Mouse (Mus musculus) intestine, embryonic 15.5 days (tissue): ENCODE measurements around the gene Sh2d6. TPM values are rescaled to one million over a fixed set of nuclear protein-coding genes. Genes with fewer than 3 reads are reported as not detected.

ENCODE experiments used
- ATAC-seq: fragments of 200-750 bp; cut with Nextera tagmentation; 2 replicates; pipeline ENCODE4 v1.8.0; 2017; ENCODE audit warnings: moderate TSS enrichment, moderate library complexity
- H3K27ac ChIP-seq: fragments of 300-500 bp; sonication (generic); 2 replicates; pipeline ENCODE4 v1.5.1; 2015; ENCODE audit warnings: mild to moderate bottlenecking, inconsistent platforms
- H3K27me3 ChIP-seq: fragments of 300-500 bp; sonication (generic); replicated peaks from 2 replicates; pipeline ENCODE4 v1.6.1; 2015; ENCODE audit warnings: inconsistent platforms
- H3K36me3 ChIP-seq: fragments of 300-500 bp; sonication (generic); 2 replicates; pipeline ENCODE4 v1.6.1; 2015; ENCODE audit warnings: inconsistent platforms
- H3K4me1 ChIP-seq: fragments of 300-500 bp; sonication (generic); replicated peaks from 2 replicates; pipeline ENCODE4 v1.6.1; 2015; ENCODE audit warnings: inconsistent platforms
- H3K4me2 ChIP-seq: fragments of 300-500 bp; sonication (generic); replicated peaks from 2 replicates; pipeline ENCODE4 v1.6.1; 2015; ENCODE audit warnings: mild to moderate bottlenecking, inconsistent platforms
- H3K4me3 ChIP-seq: fragments of 300-500 bp; sonication (generic); replicated peaks from 2 replicates; pipeline ENCODE4 v1.5.1; 2015; ENCODE audit warnings: inconsistent platforms
- H3K9ac ChIP-seq: fragments of 300-500 bp; sonication (generic); 2 replicates; pipeline ENCODE4 v1.6.1; 2015; ENCODE audit warnings: inconsistent platforms
- H3K9me3 ChIP-seq: fragments of 300-500 bp; sonication (generic); 2 replicates; pipeline ENCODE4 v1.6.1; 2016; ENCODE audit warnings: inconsistent platforms
- WGBS: fragments of 180-500 bp; shearing (Covaris S2); methylation state at CpG from one replicate; pipeline ENCODE4 v1.1.7; 2015; 5-methylcytosine and 5-hydroxymethylcytosine counted together
- polyA plus RNA-seq: library from polyadenylated mRNA; unstranded; fragments of >200 nt; fragmentation: Nextera tagmentation; extraction: Ambion mirVana; gene quantifications from 2 replicates; pipeline ENCODE4 v1.2.1, GENCODE M21; 2015

Sh2d6 gene
- polyA plus RNA-seq, 1 experiment from 2014 or later = 0.16 TPM

- Histone ChIP-seq H3K27me3 (no peaks in the 10 kb centered on the region), H3K4me3 (no peak overlapping the region), H3K9me3 (no peaks in the 10 kb centered on the region), H3K27ac (no peak overlapping the region), H3K4me2 (no peak overlapping the region), H3K9ac (no peak overlapping the region), H3K4me1 (peaks cover 5% of the 10 kb centered on the region; the same call in 1 of the 2 replicates), H3K36me3 (no peaks in the 10 kb centered on the region)
- WGBS = 80% methylated on average over 4 of the region's 4 CpGs
- no peak for ATAC-seq
Observed at GRCm38 (mm10) chr6:72532580-72532979, 11.1 kb upstream of the Sh2d6 start.

GRCm38 (mm10) chr6:72528410-72529151 is 7.1 kb upstream of the Sh2d6 start:
- no peak overlapping the region for H3K27ac ChIP-seq
- H3K4me2 ChIP-seq = no peak overlapping the region
- 74% methylated on average over 10 of the region's 10 CpGs for whole genome bisulfite sequencing
- no peaks in the 10 kb centered on the region for H3K9me3 ChIP-seq
- H3K36me3 ChIP-seq = no peaks in the 10 kb centered on the region
- H3K4me1 ChIP-seq = no peaks in the 10 kb centered on the region
- H3K27me3 ChIP-seq = no peaks in the 10 kb centered on the region
- no peak overlapping the region for H3K4me3 ChIP-seq
- peak; percentile 38; the same call in 1 of the 2 replicates for ATAC-seq
- H3K9ac ChIP-seq = no peak overlapping the region

GRCm38 (mm10) chr6:72527070-72527469 is 5.6 kb upstream of the Sh2d6 start:
- no peak overlapping the region for H3K4me2 ChIP-seq
- H3K27me3 ChIP-seq = no peaks in the 10 kb centered on the region
- H3K9ac ChIP-seq = no peak overlapping the region
- no peaks in the 10 kb centered on the region for H3K9me3 ChIP-seq
- no peak for ATAC-seq
- 86% methylated on average over 4 of the region's 4 CpGs for WGBS
- no peak overlapping the region for H3K4me3 ChIP-seq
- H3K36me3 ChIP-seq = no peaks in the 10 kb centered on the region
- H3K27ac ChIP-seq = no peak overlapping the region
- no peaks in the 10 kb centered on the region for H3K4me1 ChIP-seq

- Histone ChIP-seq H3K4me3 (no peak overlapping the region), H3K36me3 (no peaks in the 10 kb centered on the region), H3K27me3 (no peaks in the 10 kb centered on the region), H3K27ac (no peak overlapping the region), H3K9me3 (no peaks in the 10 kb centered on the region), H3K9ac (no peak overlapping the region), H3K4me1 (peaks cover 11% of the 10 kb centered on the region), H3K4me2 (no peak overlapping the region)
- 81% methylated on average over 2 of the region's 2 CpGs for WGBS
- no peak for ATAC-seq
Observed at GRCm38 (mm10) chr6:72524160-72524559, 2.7 kb upstream of the Sh2d6 start.

GRCm38 (mm10) chr6:72523222-72523621 is 1.7 kb upstream of the Sh2d6 start:
- WGBS = 71% methylated on average over 4 of the region's 4 CpGs
- Histone ChIP-seq H3K36me3 (no peaks in the 10 kb centered on the region), H3K4me1 (peaks cover 12% of the 10 kb centered on the region), H3K27ac (no peak overlapping the region), H3K27me3 (no peaks in the 10 kb centered on the region), H3K9me3 (no peaks in the 10 kb centered on the region), H3K4me3 (no peak overlapping the region), H3K9ac (no peak overlapping the region), H3K4me2 (no peak overlapping the region)
- ATAC-seq = peak; percentile 31; the same call in 1 of the 2 replicates

GRCm38 (mm10) chr6:72522288-72522687 is 781 bp upstream of the Sh2d6 start:
- Histone ChIP-seq H3K9ac (no peak overlapping the region), H3K4me2 (no peak overlapping the region), H3K27ac (no peak overlapping the region), H3K9me3 (no peaks in the 10 kb centered on the region), H3K36me3 (no peaks in the 10 kb centered on the region), H3K4me3 (no peak overlapping the region), H3K27me3 (no peaks in the 10 kb centered on the region), H3K4me1 (peaks cover 12% of the 10 kb centered on the region)
- no peak for ATAC-seq
- WGBS = 70% methylated on average over 5 of the region's 5 CpGs

- no peak overlapping the region for H3K27ac ChIP-seq
- H3K9ac ChIP-seq = no peak overlapping the region
- no peaks in the 10 kb centered on the region for H3K36me3 ChIP-seq
- WGBS = 94% methylated on average over 5 of the region's 5 CpGs
- H3K4me3 ChIP-seq = no peak overlapping the region
- H3K4me2 ChIP-seq = no peak overlapping the region
- H3K4me1 ChIP-seq = peaks cover 12% of the 10 kb centered on the region
- no peak for ATAC-seq
- no peaks in the 10 kb centered on the region for H3K27me3 ChIP-seq
- no peaks in the 10 kb centered on the region for H3K9me3 ChIP-seq
Observed at GRCm38 (mm10) chr6:72520904-72521303, 603 bp downstream of the Sh2d6 start.

GRCm38 (mm10) chr6:72519892-72520663 is 1.4 kb downstream of the Sh2d6 start:
- Histone ChIP-seq H3K4me2 (peak overlapping the region; percentile 16; the same call in 1 of the 2 replicates), H3K9me3 (no peaks in the 10 kb centered on the region), H3K27ac (0 out of 2 replicates have a peak overlapping the region, but pooled peaks have one; percentile 32), H3K4me1 (peaks cover 12% of the 10 kb centered on the region), H3K9ac (no peak overlapping the region), H3K36me3 (no peaks in the 10 kb centered on the region), H3K27me3 (no peaks in the 10 kb centered on the region), H3K4me3 (no peak overlapping the region)
- peak; percentile 45 for ATAC-seq
- 30% methylated on average over 10 of the region's 10 CpGs for WGBS

GRCm38 (mm10) chr6:72519303-72519702 is 2.2 kb downstream of the Sh2d6 start:
- Histone ChIP-seq H3K4me1 (peaks cover 12% of the 10 kb centered on the region), H3K4me2 (no peak overlapping the region), H3K36me3 (no peaks in the 10 kb centered on the region), H3K27ac (no peak overlapping the region), H3K4me3 (no peak overlapping the region), H3K9ac (no peak overlapping the region), H3K27me3 (no peaks in the 10 kb centered on the region), H3K9me3 (no peaks in the 10 kb centered on the region)
- WGBS = 39% methylated on average over 8 of the region's 8 CpGs
- ATAC-seq = no peak

GRCm38 (mm10) chr6:72518842-72519241 is 2.7 kb downstream of the Sh2d6 start:
- Histone ChIP-seq H3K9me3 (no peaks in the 10 kb centered on the region), H3K4me3 (no peak overlapping the region)

GRCm38 (mm10) chr6:72515644-72516043 is 5.9 kb downstream of the Sh2d6 start:
- no peak for ATAC-seq
- Histone ChIP-seq H3K4me2 (no peak overlapping the region), H3K4me3 (no peak overlapping the region)

More at GRCm38 (mm10) chr6:72518842-72519241, 2.7 kb downstream of the Sh2d6 start:
- H3K36me3 ChIP-seq = no peaks in the 10 kb centered on the region
- no peak for ATAC-seq
- no peak overlapping the region for H3K4me2 ChIP-seq
- no peak overlapping the region for H3K27ac ChIP-seq
- 89% methylated on average over 1 of the region's 1 CpGs for WGBS
- H3K27me3 ChIP-seq = no peaks in the 10 kb centered on the region
- H3K4me1 ChIP-seq = peaks cover 15% of the 10 kb centered on the region
- no peak overlapping the region for H3K9ac ChIP-seq

GRCm38 (mm10) chr6:72513071-72513440 is 8.5 kb downstream of the Sh2d6 start:
- H3K9ac ChIP-seq = peak overlapping the region; percentile 48; the same call in 1 of the 2 replicates
- H3K27me3 ChIP-seq = no peaks in the 10 kb centered on the region
- H3K9me3 ChIP-seq = no peaks in the 10 kb centered on the region
- 49% methylated on average over 7 of the region's 7 CpGs for WGBS
- peak overlapping the region; percentile 86 for H3K27ac ChIP-seq
- H3K4me2 ChIP-seq = peak overlapping the region; percentile 77
- ATAC-seq = no peak
- H3K4me1 ChIP-seq = peaks cover 29% of the 10 kb centered on the region
- no peaks in the 10 kb centered on the region for H3K36me3 ChIP-seq
- H3K4me3 ChIP-seq = peak overlapping the region; percentile 37

More at GRCm38 (mm10) chr6:72515644-72516043, 5.9 kb downstream of the Sh2d6 start:
- WGBS = 92% methylated on average over 6 of the region's 6 CpGs
- H3K36me3 ChIP-seq = no peaks in the 10 kb centered on the region
- no peak overlapping the region for H3K27ac ChIP-seq
- no peaks in the 10 kb centered on the region for H3K27me3 ChIP-seq
- no peaks in the 10 kb centered on the region for H3K9me3 ChIP-seq
- H3K4me1 ChIP-seq = peaks cover 36% of the 10 kb centered on the region
- no peak overlapping the region for H3K9ac ChIP-seq
